Mouse (Mus musculus): ENCODE measurements around the gene Hnrnpa3.
"Not testable (repeated sequence)": the region's sequence is repeated elsewhere in the genome, so short reads cannot be mapped to it uniquely, and the experiment has no call there.

Hnrnpa3 gene

GRCm38 (mm10) chr2:75658727-75659628 is at the start of gene Hnrnpa3:
TSS of gene Hnrnpa3 (plus strand) at chr2:75659261.
- peak; percentile 99 for DNase-seq (ENCODE audit: extremely low spot score, low spot score)

GRCm38 (mm10) chr2:75609971-75610370 is 49.1 kb upstream of the Hnrnpa3 start:
- DNase-seq (ENCODE audit: extremely low spot score, low spot score): no peak

DNA sequence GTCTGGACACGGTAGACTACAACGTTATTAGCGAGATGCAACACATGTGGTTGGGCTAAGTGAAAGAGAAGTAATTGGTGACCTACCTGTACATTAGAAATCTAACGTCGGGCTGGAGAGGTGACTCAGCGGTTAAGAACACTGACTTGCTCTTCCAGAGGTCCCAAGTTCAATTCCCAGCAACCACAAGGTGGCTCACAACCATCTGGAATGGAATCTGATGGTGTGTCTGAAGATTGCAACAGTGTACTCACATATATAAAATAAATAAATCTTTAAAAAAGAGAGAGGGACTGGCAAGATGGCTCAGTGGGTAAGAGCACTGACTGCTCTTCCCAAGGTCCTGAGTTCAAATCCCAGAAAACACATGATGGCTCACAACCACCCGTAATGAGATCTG is 48.5 kb upstream of the Hnrnpa3 start:
- not testable (repeated sequence) for DNase-seq (ENCODE audit: extremely low spot score, low spot score)

DNA sequence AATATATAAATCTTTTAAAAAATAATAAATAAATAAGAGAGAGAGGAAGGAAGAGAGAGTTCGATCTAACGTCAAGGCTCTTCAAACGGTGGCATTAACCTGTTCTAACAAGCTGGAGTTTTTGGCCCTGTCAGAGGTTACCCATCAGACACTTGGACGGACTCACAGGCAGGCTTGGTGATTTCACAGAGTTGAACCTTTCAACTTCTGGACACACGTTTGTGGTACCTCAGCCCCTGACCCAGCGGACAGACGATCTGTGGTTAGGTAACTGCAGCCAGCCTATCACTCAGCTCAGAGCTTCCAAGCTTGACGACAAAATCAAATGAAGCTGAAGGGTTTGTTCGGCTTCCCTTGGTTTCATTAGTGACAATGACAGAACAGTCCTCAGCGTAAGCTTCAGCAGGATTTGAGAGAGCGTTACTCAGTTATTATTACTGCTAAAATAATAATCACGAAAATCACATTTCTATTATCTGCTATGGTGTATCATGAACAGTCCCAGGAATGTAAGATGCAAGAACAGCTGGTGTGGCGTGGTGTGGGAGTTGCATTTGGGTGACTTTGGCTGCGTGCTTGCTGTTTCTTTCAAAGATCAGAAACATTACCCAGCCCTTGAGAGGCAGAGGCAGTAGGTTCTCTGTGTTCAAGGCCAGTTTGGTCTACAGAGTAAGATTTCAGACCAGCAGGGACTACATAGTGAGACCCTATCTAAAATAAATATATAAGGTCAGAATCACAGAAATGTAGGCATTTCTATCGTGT is 47.8 kb upstream of the Hnrnpa3 start:
- DNase-seq (ENCODE audit: extremely low spot score, low spot score): no peak

GRCm38 (mm10) chr2:75612006-75612405 is 47.1 kb upstream of the Hnrnpa3 start:
- no peak for DNase-seq (ENCODE audit: extremely low spot score, low spot score)

GRCm38 (mm10) chr2:75612981-75613567 is 46.0 kb upstream of the Hnrnpa3 start:
- DNase-seq (ENCODE audit: extremely low spot score, low spot score): no peak

DNA sequence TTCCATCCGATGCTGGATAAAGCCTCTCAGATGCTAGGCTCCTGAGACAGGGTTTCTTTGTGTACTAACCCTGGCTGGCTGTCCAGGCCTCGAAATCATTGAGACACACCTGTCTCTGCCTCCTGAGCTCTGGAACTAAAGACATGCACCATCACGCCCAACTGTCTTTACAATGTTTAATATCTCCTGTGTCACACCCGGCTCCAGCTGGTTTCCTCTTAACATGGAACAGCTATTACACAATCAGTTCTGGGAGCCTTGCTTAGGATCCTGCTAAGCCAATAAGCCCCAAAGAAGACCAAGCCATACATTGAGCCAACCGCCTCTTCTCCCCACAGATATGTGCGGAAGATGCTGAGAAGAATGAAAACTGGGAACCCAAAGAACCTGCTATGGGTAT is 44.5 kb upstream of the Hnrnpa3 start:
- no peak for DNase-seq (ENCODE audit: extremely low spot score, low spot score)

DNA sequence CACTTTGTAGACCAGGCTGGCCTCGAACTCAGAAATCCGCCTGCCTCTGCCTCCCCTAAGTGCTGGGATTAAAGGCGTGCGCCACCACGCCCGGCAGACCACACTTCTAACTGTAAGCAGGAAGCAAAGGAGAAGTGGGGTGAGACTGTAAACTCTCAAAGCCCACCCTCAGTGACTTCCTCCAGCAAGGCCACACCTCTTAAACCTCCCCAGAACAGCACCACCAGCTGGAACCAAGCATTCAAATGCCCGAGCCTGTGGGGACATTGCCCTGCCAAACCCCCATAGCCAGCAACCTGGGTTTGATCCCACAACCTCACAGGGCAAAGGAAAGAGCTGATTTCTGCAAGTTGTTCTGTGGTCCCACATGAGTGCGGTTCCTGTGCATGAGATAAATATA is 42.1 kb upstream of the Hnrnpa3 start:
- DNase-seq (ENCODE audit: extremely low spot score, low spot score): no peak

- no peak for DNase-seq (ENCODE audit: extremely low spot score, low spot score)
Measured at GRCm38 (mm10) chr2:75618712-75619111, 40.3 kb upstream of the Hnrnpa3 start.

GRCm38 (mm10) chr2:75621873-75622654 is 37.0 kb upstream of the Hnrnpa3 start:
- DNase-seq (ENCODE audit: extremely low spot score, low spot score): no peak

DNA sequence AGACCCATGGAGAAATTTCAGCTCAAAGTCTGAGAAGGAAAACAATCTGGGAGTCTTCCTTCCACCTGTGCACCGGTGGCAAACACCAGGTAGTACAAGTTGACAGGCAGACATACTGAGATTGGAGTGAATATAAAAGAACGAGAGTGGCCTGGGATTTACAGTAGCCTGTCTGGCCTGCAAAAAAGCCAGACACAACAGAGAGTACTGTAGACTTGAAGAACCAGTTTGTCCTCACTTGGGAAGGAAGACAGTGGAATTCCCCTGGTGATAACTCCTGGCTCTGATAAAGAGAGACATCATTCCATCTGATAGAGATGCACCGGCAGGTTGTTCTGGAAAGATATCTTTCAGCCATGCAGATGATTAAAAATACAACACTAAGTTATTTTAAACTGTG is 34.0 kb upstream of the Hnrnpa3 start:
- no peak for DNase-seq (ENCODE audit: extremely low spot score, low spot score)

DNA sequence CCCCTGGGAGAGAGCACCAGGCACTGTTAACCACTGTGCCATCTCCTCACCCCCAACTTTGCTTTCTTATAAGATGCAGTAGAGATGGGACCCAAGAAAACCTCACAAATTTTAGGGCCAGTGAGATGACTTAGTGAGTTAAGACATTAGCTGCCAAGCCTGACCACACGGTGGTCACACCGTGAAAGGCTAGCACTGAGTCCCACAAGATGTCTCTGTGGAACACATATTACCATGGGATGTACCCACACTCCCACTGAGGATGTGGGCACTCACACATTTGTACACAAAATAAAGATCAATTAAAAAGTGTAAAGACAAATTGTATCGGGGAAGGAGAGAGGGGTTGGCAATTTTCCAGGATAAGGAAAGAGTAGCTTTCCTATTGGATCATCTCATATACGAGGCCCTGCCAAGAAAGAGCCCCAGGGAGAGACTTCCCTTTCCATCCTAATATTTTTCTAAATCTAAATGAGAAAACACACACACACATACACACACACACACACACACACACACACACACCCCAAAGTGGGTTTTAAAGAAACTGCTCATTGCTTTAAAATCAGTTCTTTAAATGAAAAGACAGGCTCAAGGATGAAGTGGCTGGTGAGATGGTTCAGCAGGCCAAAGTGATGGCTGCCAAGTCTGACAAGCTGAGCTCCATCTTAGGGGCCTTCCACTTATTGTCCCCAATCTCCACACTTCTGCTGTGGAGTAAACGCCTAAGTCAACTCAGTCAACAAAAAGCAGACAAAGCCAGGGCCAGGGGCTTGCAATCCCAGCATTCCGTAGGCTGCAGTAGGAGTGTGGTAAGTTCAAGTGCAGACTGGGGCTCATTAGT is 32.2 kb upstream of the Hnrnpa3 start:
- DNase-seq (ENCODE audit: extremely low spot score, low spot score): no peak

DNA sequence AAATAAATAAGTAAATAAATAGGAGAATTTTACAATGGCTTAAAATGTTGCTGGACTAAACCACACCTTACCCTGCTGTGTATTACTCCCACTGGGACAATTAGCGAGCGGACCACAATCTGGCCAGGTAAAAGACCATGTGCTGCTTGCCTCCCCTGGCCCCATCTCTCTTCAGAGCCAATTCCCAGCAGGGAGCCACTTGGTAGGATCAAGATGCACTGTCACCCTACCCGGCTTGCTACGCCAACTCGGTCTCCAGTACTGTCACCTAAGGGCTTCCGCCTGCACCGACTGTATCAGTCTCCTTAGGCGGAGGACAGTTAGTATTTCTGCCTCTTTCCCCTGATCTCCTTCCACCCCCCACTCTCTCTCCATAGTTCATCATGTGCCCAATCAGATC is 30.6 kb upstream of the Hnrnpa3 start:
- DNase-seq (ENCODE audit: extremely low spot score, low spot score): no peak

DNA sequence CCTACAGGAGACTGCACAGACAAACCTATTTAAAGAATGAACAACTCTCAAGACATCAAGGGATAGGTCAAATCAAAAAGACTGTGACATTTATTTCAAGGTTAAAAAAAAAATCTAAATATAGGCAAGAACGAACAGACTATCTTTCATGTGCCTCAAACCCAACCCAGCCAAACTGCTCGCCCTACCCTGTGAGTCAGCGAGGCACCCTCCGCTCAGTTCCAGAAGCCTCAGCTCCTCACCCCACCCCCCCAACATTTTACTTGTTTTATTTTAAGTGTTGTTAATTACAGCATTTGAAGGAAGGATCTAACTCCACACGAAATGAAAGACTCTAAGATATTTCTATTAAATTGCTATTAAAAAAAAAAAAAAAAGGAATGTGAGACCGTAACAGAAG is 27.6 kb upstream of the Hnrnpa3 start:
- no peak for DNase-seq (ENCODE audit: extremely low spot score, low spot score)

- no peak for DNase-seq (ENCODE audit: extremely low spot score, low spot score)
Measured at GRCm38 (mm10) chr2:75632043-75632442, 27.0 kb upstream of the Hnrnpa3 start.

DNA sequence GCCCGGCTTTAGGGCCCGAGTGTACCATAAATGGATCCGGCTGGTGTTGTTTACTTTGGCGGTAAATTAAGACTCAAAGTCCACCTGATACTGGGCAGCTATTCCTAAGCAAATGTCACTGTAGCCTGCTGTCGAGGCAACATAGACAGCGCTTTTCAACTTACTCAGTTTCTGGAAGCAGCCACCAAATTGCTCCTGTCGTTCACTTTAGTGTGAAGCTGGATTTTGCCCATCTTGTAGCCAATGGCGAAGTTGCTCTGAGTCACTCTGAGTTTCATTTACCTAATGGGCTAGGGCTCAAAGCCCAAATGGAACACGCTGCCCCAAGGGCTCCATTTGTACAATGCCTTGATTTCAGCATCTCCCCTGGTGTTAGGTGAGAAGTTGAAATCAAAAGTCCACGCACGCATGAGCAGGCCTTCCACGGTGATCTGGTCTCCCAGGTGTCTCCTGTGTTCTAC is 26.3 kb upstream of the Hnrnpa3 start:
- no peak for DNase-seq (ENCODE audit: extremely low spot score, low spot score)

GRCm38 (mm10) chr2:75633381-75633780 is 25.7 kb upstream of the Hnrnpa3 start:
- DNase-seq (ENCODE audit: extremely low spot score, low spot score): no peak

DNA sequence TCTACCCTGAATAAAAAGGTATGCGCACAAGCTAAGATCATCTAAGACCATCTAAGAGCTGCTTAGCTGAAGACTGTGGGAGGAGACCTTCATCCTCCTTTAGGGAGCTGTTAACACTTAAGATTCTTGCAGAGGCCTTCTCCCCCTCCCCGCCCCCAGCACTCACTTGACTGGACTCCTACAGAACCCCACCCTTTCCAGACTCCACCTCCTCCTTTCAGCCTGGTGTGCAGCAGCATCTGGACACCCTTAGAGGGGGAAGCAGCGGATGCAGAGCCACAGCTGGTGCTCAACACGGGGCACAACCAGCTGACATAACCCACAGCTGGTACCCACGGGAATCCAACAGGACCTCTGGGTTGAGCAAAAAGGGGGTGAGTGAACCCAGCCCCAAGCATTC is 25.3 kb upstream of the Hnrnpa3 start:
- DNase-seq (ENCODE audit: extremely low spot score, low spot score): no peak

GRCm38 (mm10) chr2:75634431-75634830 is 24.6 kb upstream of the Hnrnpa3 start:
- not testable (repeated sequence) for DNase-seq (ENCODE audit: extremely low spot score, low spot score)

Data from neural tube, embryonic 10.5 days (tissue).